Mouse (Mus musculus): ENCODE measurements around the gene Prss16. TPM values are rescaled to one million over a fixed set of nuclear protein-coding genes. Genes with fewer than 3 reads are reported as not detected.
A peak's percentile ranks its signal among the peaks of the same experiment; 100 is the strongest.

The Prss16 gene
- polyA plus RNA-seq, 1 experiment: 0.22 TPM

GRCm38 (mm10) chr13:22034443-22035266, 25.1 kb upstream of the Prss16 start:
- H3K27ac ChIP-seq (ENCODE audit: control insufficient read depth, insufficient read depth, low read depth, low read length): 0 out of 2 replicates have a peak overlapping the region, but pooled peaks have one; percentile 58
- TF ChIP-seq POLR2A (IDR thresholded peaks at IDR 0.05; ENCODE audit: control insufficient read depth, low read depth, low read length) (no peak), CTCF (IDR thresholded peaks at IDR 0.05; ENCODE audit: control insufficient read depth, insufficient read depth, insufficient replicate concordance, low read depth, low read length) (no peak)
- H3K27me3 ChIP-seq (ENCODE audit: control insufficient read depth, insufficient read depth, low read length): no peaks in the 10 kb centered on the region
- H3K4me1 ChIP-seq (ENCODE audit: control insufficient read depth, insufficient read depth, low read length): peaks cover 4% of the 10 kb centered on the region
- H3K36me3 ChIP-seq (ENCODE audit: control insufficient read depth, insufficient read depth, low read length): no peaks in the 10 kb centered on the region
- peak overlapping the region; percentile 42 for H3K4me3 ChIP-seq (ENCODE audit: control insufficient read depth, low read depth, low read length)

- Histone ChIP-seq H3K4me3 (ENCODE audit: control insufficient read depth, low read depth, low read length) (no peak overlapping the region), H3K27me3 (ENCODE audit: control insufficient read depth, insufficient read depth, low read length) (no peaks in the 10 kb centered on the region), H3K36me3 (ENCODE audit: control insufficient read depth, insufficient read depth, low read length) (no peaks in the 10 kb centered on the region), H3K27ac (ENCODE audit: control insufficient read depth, insufficient read depth, low read depth, low read length) (no peak overlapping the region), H3K4me1 (ENCODE audit: control insufficient read depth, insufficient read depth, low read length) (peaks cover 4% of the 10 kb centered on the region)
- TF ChIP-seq POLR2A (IDR thresholded peaks at IDR 0.05; ENCODE audit: control insufficient read depth, low read depth, low read length) (no peak), CTCF (IDR thresholded peaks at IDR 0.05; ENCODE audit: control insufficient read depth, insufficient read depth, insufficient replicate concordance, low read depth, low read length) (no peak)
Observed at GRCm38 (mm10) chr13:22033741-22034442, 24.4 kb upstream of the Prss16 start.

GRCm38 (mm10) chr13:22030493-22030892, 21.0 kb upstream of the Prss16 start:
- Histone ChIP-seq H3K36me3 (ENCODE audit: control insufficient read depth, insufficient read depth, low read length) (no peaks in the 10 kb centered on the region), H3K4me3 (ENCODE audit: control insufficient read depth, low read depth, low read length) (no peak overlapping the region), H3K27ac (ENCODE audit: control insufficient read depth, insufficient read depth, low read depth, low read length) (no peak overlapping the region), H3K4me1 (ENCODE audit: control insufficient read depth, insufficient read depth, low read length) (peaks cover 6% of the 10 kb centered on the region), H3K27me3 (ENCODE audit: control insufficient read depth, insufficient read depth, low read length) (no peaks in the 10 kb centered on the region)
- no peak for TF ChIP-seq CTCF (IDR thresholded peaks at IDR 0.05; ENCODE audit: control insufficient read depth, insufficient read depth, insufficient replicate concordance, low read depth, low read length)
- no peak for TF ChIP-seq POLR2A (IDR thresholded peaks at IDR 0.05; ENCODE audit: control insufficient read depth, low read depth, low read length)

DNA sequence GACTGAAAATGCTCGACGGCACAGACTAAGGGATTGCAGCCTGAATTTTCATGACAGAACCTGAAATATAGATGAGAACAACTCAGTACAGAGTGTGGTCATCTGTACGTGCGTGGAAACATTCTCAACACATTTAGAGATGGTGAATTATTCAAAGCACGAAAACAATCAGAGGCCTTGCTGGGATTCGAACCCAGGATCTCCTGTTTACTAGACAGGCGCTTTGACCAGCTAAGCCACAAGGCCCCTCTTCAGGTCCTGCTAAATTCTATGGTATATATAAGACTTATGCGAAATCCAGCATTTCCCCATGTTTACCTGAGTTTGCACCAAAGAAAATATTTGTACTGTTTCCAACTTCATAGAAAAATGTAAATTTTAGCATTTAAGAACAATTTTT, 20.4 kb upstream of the Prss16 start:
- Histone ChIP-seq H3K4me3 (ENCODE audit: control insufficient read depth, low read depth, low read length) (no peak overlapping the region), H3K36me3 (ENCODE audit: control insufficient read depth, insufficient read depth, low read length) (no peaks in the 10 kb centered on the region), H3K27me3 (ENCODE audit: control insufficient read depth, insufficient read depth, low read length) (no peaks in the 10 kb centered on the region), H3K27ac (ENCODE audit: control insufficient read depth, insufficient read depth, low read depth, low read length) (no peak overlapping the region), H3K4me1 (ENCODE audit: control insufficient read depth, insufficient read depth, low read length) (peaks cover 6% of the 10 kb centered on the region)
- TF ChIP-seq POLR2A (IDR thresholded peaks at IDR 0.05; ENCODE audit: control insufficient read depth, low read depth, low read length) (no peak), CTCF (IDR thresholded peaks at IDR 0.05; ENCODE audit: control insufficient read depth, insufficient read depth, insufficient replicate concordance, low read depth, low read length) (no peak)

GRCm38 (mm10) chr13:22028673-22029460, 19.3 kb upstream of the Prss16 start:
- peak overlapping the region; percentile 48 for H3K27ac ChIP-seq (ENCODE audit: control insufficient read depth, insufficient read depth, low read depth, low read length)

GRCm38 (mm10) chr13:22026058-22027031, 16.8 kb upstream of the Prss16 start:
- Histone ChIP-seq H3K36me3 (ENCODE audit: control insufficient read depth, insufficient read depth, low read length) (no peaks in the 10 kb centered on the region), H3K4me3 (ENCODE audit: control insufficient read depth, low read depth, low read length) (peak overlapping the region; percentile 52), H3K27ac (ENCODE audit: control insufficient read depth, insufficient read depth, low read depth, low read length) (no peak overlapping the region), H3K4me1 (ENCODE audit: control insufficient read depth, insufficient read depth, low read length) (peaks cover 6% of the 10 kb centered on the region), H3K27me3 (ENCODE audit: control insufficient read depth, insufficient read depth, low read length) (no peaks in the 10 kb centered on the region)
- TF ChIP-seq CTCF (IDR thresholded peaks at IDR 0.05; ENCODE audit: control insufficient read depth, insufficient read depth, insufficient replicate concordance, low read depth, low read length) (no peak), POLR2A (IDR thresholded peaks at IDR 0.05; ENCODE audit: control insufficient read depth, low read depth, low read length) (no peak)

More at GRCm38 (mm10) chr13:22028673-22029460, 19.3 kb upstream of the Prss16 start:
- H3K27me3 ChIP-seq (ENCODE audit: control insufficient read depth, insufficient read depth, low read length): no peaks in the 10 kb centered on the region
- no peaks in the 10 kb centered on the region for H3K36me3 ChIP-seq (ENCODE audit: control insufficient read depth, insufficient read depth, low read length)
- peaks cover 6% of the 10 kb centered on the region for H3K4me1 ChIP-seq (ENCODE audit: control insufficient read depth, insufficient read depth, low read length)
- peak overlapping the region; percentile 80 for H3K4me3 ChIP-seq (ENCODE audit: control insufficient read depth, low read depth, low read length)
- TF ChIP-seq POLR2A (IDR thresholded peaks at IDR 0.05; ENCODE audit: control insufficient read depth, low read depth, low read length) (no peak), CTCF (IDR thresholded peaks at IDR 0.05; ENCODE audit: control insufficient read depth, insufficient read depth, insufficient replicate concordance, low read depth, low read length) (peak; percentile 96)
